ENCODE assay signal across 17 mouse cellular contexts in genomic region chr2:74761941-74762340, GRCm38 (mm10). TPM values are rescaled to one million over a fixed set of nuclear protein-coding genes. Genes with fewer than 3 reads are reported as not detected.
DNase-seq lines count a peak whose midpoint lies in the region; ATAC-seq and TF ChIP-seq lines count a peak whose summit lies in the region.
"Had no signal": no experiment of that assay in that cellular context is flagged by ENCODE, and none has a peak within 500 bp of the region (broad histone marks: within the 10 kb centered on the region; RNA-seq: fewer than 3 reads in every experiment).

No protein-coding gene starts in this region.

- no peak overlapping the region for H3K27ac ChIP-seq in heart, embryonic 13.5 days (replicated peaks)
- H3K27ac ChIP-seq in hindbrain, embryonic 12.5 days: no peak overlapping the region
- H3K27ac ChIP-seq in limb, embryonic 15.5 days: no peak overlapping the region
- no peak overlapping the region for H3K27ac ChIP-seq in gastrocnemius, adult 2 months
- H3K27ac ChIP-seq: liver, embryonic 15.5 days had no signal

- H3K27me3 ChIP-seq in heart, embryonic 13.5 days (replicated peaks): peaks cover 95% of the 10 kb centered on the region
- H3K27me3 ChIP-seq in hindbrain, embryonic 12.5 days: peaks cover 89% of the 10 kb centered on the region
- H3K27me3 ChIP-seq in limb, embryonic 15.5 days: peaks cover 85% of the 10 kb centered on the region

- H3K9me3 ChIP-seq in heart, embryonic 13.5 days: no peaks in the 10 kb centered on the region
- no peaks in the 10 kb centered on the region for H3K9me3 ChIP-seq in hindbrain, embryonic 12.5 days (replicated peaks)
- H3K9me3 ChIP-seq in limb, embryonic 15.5 days: no peaks in the 10 kb centered on the region
- H3K9me3 ChIP-seq: liver, embryonic 15.5 days had no signal

- peak overlapping the region; percentile 82; the same call in 1 of the 2 replicates for H3K4me2 ChIP-seq in heart, embryonic 13.5 days
- H3K4me2 ChIP-seq in hindbrain, embryonic 12.5 days (replicated peaks): peak overlapping the region; percentile 91
- peak overlapping the region; percentile 94; the same call in 1 of the 2 replicates for H3K4me2 ChIP-seq in limb, embryonic 15.5 days

- H3K4me1 ChIP-seq in heart, embryonic 13.5 days: peaks cover 16% of the 10 kb centered on the region
- peaks cover 17% of the 10 kb centered on the region for H3K4me1 ChIP-seq in hindbrain, embryonic 12.5 days
- H3K4me1 ChIP-seq in limb, embryonic 15.5 days: peaks cover 21% of the 10 kb centered on the region

- intact Hi-C loops in gastrocnemius, adult 2 months (cut with DNase I): no loop called here
- intact Hi-C loops in left cerebral cortex, postnatal 4 days (cut with DNase I): no loop called here

- DNase-seq in heart, adult 9 months (ENCODE audit: low spot score in 2 of 2): no peak
- peak; percentile 27 for DNase-seq in embryo, embryonic 9.5 days (ENCODE audit: extremely low spot score)
- no peak for DNase-seq in gastrocnemius, adult 2 months
- no peak for DNase-seq in right cerebral cortex, postnatal 25 days
- no peak for DNase-seq in left cerebral cortex, postnatal 4 days
- DNase-seq: adrenal gland, postnatal 25 days; cerebellum, adult 2 months; gastrocnemius, postnatal 10 days; kidney, adult 18-20 months; layer of hippocampus, postnatal 36 days had no signal

- TF ChIP-seq CTCF in gastrocnemius, adult 2 months (IDR thresholded peaks at IDR 0.05): no peak

- H3K4me3 ChIP-seq in heart, embryonic 13.5 days: peak overlapping the region; percentile 57
- peak overlapping the region; percentile 53; the same call in 1 of the 2 replicates for H3K4me3 ChIP-seq in hindbrain, embryonic 12.5 days
- H3K4me3 ChIP-seq in limb, embryonic 15.5 days: peak overlapping the region; percentile 47; the same call in 1 of the 2 replicates
- H3K4me3 ChIP-seq in gastrocnemius, adult 2 months: no peak overlapping the region
- H3K4me3 ChIP-seq: erythroblast, embryonic 14.5 days had no signal

- H3K9ac ChIP-seq in heart, embryonic 13.5 days: no peak overlapping the region
- H3K9ac ChIP-seq in hindbrain, embryonic 12.5 days: no peak overlapping the region
- no peak overlapping the region for H3K9ac ChIP-seq in limb, embryonic 15.5 days
- H3K9ac ChIP-seq: liver, embryonic 15.5 days had no signal

- WGBS in heart, embryonic 13.5 days: 5% methylated on average over 13 of the region's 13 CpGs
- 7% methylated on average over 13 of the region's 13 CpGs for WGBS in hindbrain, embryonic 12.5 days
- 4% methylated on average over 13 of the region's 13 CpGs for WGBS in limb, embryonic 15.5 days

- no peak for ATAC-seq in heart, embryonic 13.5 days (ENCODE audit: extremely low read depth, insufficient number of reproducible peaks, low FRiP score, low TSS enrichment)
- ATAC-seq in hindbrain, embryonic 12.5 days (ENCODE audit: low FRiP score): no peak
- no peak for ATAC-seq in limb, embryonic 15.5 days (ENCODE audit: insufficient number of reproducible peaks, low FRiP score, low TSS enrichment, low read depth)
- ATAC-seq: CD4-positive, CD25-positive, alpha-beta regulatory T cell, adult 4 months had no signal

- no peaks in the 10 kb centered on the region for H3K36me3 ChIP-seq in heart, embryonic 13.5 days
- no peaks in the 10 kb centered on the region for H3K36me3 ChIP-seq in hindbrain, embryonic 12.5 days
- H3K36me3 ChIP-seq in limb, embryonic 15.5 days: no peaks in the 10 kb centered on the region
- H3K36me3 ChIP-seq: liver, embryonic 15.5 days had no signal

RNA-seq across cellular contexts. Expression of gene Hoxd1, which starts 0.8 kb away (rescaled TPM):
- not detected in 2 replicates for polyA plus RNA-seq in heart, embryonic 13.5 days (2015; fragmentation: Nextera tagmentation; extraction: Ambion mirVana)
- polyA plus RNA-seq in hindbrain, embryonic 12.5 days (2016; fragmentation: Nextera tagmentation; extraction: Ambion mirVana): 2.5 and 3.3 TPM in 2 replicates
- 0.26 and 0.42 TPM in 2 replicates for polyA plus RNA-seq in limb, embryonic 15.5 days (2015; fragmentation: Nextera tagmentation; extraction: Ambion mirVana)
- not detected for total RNA-seq in gastrocnemius, adult 2 months (2021)
- not detected for total RNA-seq in left cerebral cortex, postnatal 4 days (2021)
- total RNA-seq: adrenal gland, postnatal 25 days; gastrocnemius, postnatal 10 days; megakaryocyte-erythroid progenitor cell, adult 5-6 weeks had no signal
- polyA plus RNA-seq: CD4-positive, CD25-positive, alpha-beta regulatory T cell, adult 4 months; erythroblast, embryonic 14.5 days had no signal

RNA-seq across cellular contexts. Expression of gene Gm28230, which starts 35.4 kb away (rescaled TPM):
- polyA plus RNA-seq in heart, embryonic 13.5 days (2015; fragmentation: Nextera tagmentation; extraction: Ambion mirVana): 0.09 TPM in 1 of 2 replicates, not detected in the other
- polyA plus RNA-seq in hindbrain, embryonic 12.5 days (2016; fragmentation: Nextera tagmentation; extraction: Ambion mirVana): 0.66 and 1.1 TPM in 2 replicates
- 0.08 and 0.11 TPM in 2 replicates for polyA plus RNA-seq in limb, embryonic 15.5 days (2015; fragmentation: Nextera tagmentation; extraction: Ambion mirVana)
- under 1 TPM; 0.08 to 0.36 TPM for total RNA-seq in gastrocnemius, adult 2 months (2021)
- total RNA-seq in left cerebral cortex, postnatal 4 days (2021): not detected
- total RNA-seq: layer of hippocampus, postnatal 36 days; megakaryocyte-erythroid progenitor cell, adult 5-6 weeks had no signal
- polyA plus RNA-seq: CD4-positive, CD25-positive, alpha-beta regulatory T cell, adult 4 months; erythroblast, embryonic 14.5 days; liver, embryonic 15.5 days had no signal

RNA-seq across cellular contexts. Expression of gene Hoxd4, which starts 50.2 kb away (rescaled TPM):
- not detected in 2 replicates for polyA plus RNA-seq in heart, embryonic 13.5 days (2015; fragmentation: Nextera tagmentation; extraction: Ambion mirVana)
- polyA plus RNA-seq in hindbrain, embryonic 12.5 days (2016; fragmentation: Nextera tagmentation; extraction: Ambion mirVana): 3.6 and 4.6 TPM in 2 replicates
- polyA plus RNA-seq in limb, embryonic 15.5 days (2015; fragmentation: Nextera tagmentation; extraction: Ambion mirVana): 0.29 and 0.66 TPM in 2 replicates
- total RNA-seq in gastrocnemius, adult 2 months (2021): 1 to 10 TPM; 1.4 to 2.0 TPM
- not detected for total RNA-seq in left cerebral cortex, postnatal 4 days (2021)
- total RNA-seq: layer of hippocampus, postnatal 36 days; megakaryocyte-erythroid progenitor cell, adult 5-6 weeks had no signal
- polyA plus RNA-seq: CD4-positive, CD25-positive, alpha-beta regulatory T cell, adult 4 months; liver, embryonic 15.5 days had no signal

RNA-seq across cellular contexts. Expression of gene Hoxd3, which starts 50.2 kb away (rescaled TPM):
- polyA plus RNA-seq in heart, embryonic 13.5 days (2015; fragmentation: Nextera tagmentation; extraction: Ambion mirVana): 0.74 and 0.89 TPM in 2 replicates
- 69.6 and 83.5 TPM in 2 replicates for polyA plus RNA-seq in hindbrain, embryonic 12.5 days (2016; fragmentation: Nextera tagmentation; extraction: Ambion mirVana)
- polyA plus RNA-seq in limb, embryonic 15.5 days (2015; fragmentation: Nextera tagmentation; extraction: Ambion mirVana): 0.55 and 0.65 TPM in 2 replicates
- not detected for total RNA-seq in gastrocnemius, adult 2 months (2021)
- not detected for total RNA-seq in left cerebral cortex, postnatal 4 days (2021)
- total RNA-seq: layer of hippocampus, postnatal 36 days; megakaryocyte-erythroid progenitor cell, adult 5-6 weeks had no signal
- polyA plus RNA-seq: CD4-positive, CD25-positive, alpha-beta regulatory T cell, adult 4 months; erythroblast, embryonic 14.5 days; liver, embryonic 15.5 days had no signal

RNA-seq across cellular contexts. Expression of gene Hoxd8, which starts 57.5 kb away (rescaled TPM):
- polyA plus RNA-seq in heart, embryonic 13.5 days (2015; fragmentation: Nextera tagmentation; extraction: Ambion mirVana): 0.07 and 0.23 TPM in 2 replicates
- polyA plus RNA-seq in hindbrain, embryonic 12.5 days (2016; fragmentation: Nextera tagmentation; extraction: Ambion mirVana): 0.14 and 0.46 TPM in 2 replicates
- polyA plus RNA-seq in limb, embryonic 15.5 days (2015; fragmentation: Nextera tagmentation; extraction: Ambion mirVana): 5.9 and 7.3 TPM in 2 replicates
- total RNA-seq in gastrocnemius, adult 2 months (2021): 10 to 100 TPM; 39.3 to 49.0 TPM
- total RNA-seq in left cerebral cortex, postnatal 4 days (2021): under 1 TPM; 0.22 to 0.76 TPM
- total RNA-seq: layer of hippocampus, postnatal 36 days; megakaryocyte-erythroid progenitor cell, adult 5-6 weeks had no signal
- polyA plus RNA-seq: CD4-positive, CD25-positive, alpha-beta regulatory T cell, adult 4 months; cerebellum, adult 2 months; erythroblast, embryonic 14.5 days had no signal
